Mouse (Mus musculus): ENCODE measurements around the gene Kcnrg. TPM values are rescaled to one million over a fixed set of nuclear protein-coding genes. Genes with fewer than 3 reads are reported as not detected.

Kcnrg gene
- polyA plus RNA-seq, 1 experiment: not detected

GRCm38 (mm10) chr14:61611766-61612165 is 4.5 kb downstream of the Kcnrg start:
- no peaks in the 10 kb centered on the region for H3K4me1 ChIP-seq (ENCODE audit: control insufficient read depth, insufficient read depth, low read length)
- no peak overlapping the region for H3K4me3 ChIP-seq (replicated peaks; ENCODE audit: control insufficient read depth, low read depth, low read length)
- WGBS: 92% methylated on average over 5 of the region's 5 CpGs
- H3K27ac ChIP-seq (ENCODE audit: control insufficient read depth, insufficient read depth, low read depth, low read length, poor library complexity): no peak overlapping the region
- TF ChIP-seq POLR2A (IDR thresholded peaks at IDR 0.05; ENCODE audit: borderline replicate concordance, control insufficient read depth, low read depth, low read length) (no peak), CTCF (IDR thresholded peaks at IDR 0.05; ENCODE audit: control insufficient read depth, insufficient read depth, low read length) (no peak)

DNA sequence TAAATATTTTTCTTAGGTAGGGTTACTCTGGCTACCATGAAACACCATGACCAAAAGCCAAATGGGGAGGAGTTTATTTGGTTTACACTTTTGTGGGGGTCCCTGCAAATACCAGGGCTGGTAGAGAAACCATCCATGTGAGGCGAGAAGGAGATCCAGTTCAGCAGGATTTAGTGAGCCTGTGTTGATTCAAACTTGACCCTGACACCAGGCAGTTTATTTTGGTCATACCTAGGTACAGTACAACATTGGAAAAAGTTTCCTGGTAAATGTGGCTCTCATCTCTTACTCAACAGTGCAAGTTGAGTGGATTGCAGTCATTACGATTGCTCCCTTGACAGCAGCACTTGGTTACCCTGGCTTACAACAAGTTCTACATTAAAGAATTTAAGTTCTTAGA is 6.1 kb downstream of the Kcnrg start:
- no peak overlapping the region for H3K4me3 ChIP-seq (replicated peaks; ENCODE audit: control insufficient read depth, low read depth, low read length)
- TF ChIP-seq CTCF (IDR thresholded peaks at IDR 0.05; ENCODE audit: control insufficient read depth, insufficient read depth, low read length): no peak
- no peak for TF ChIP-seq POLR2A (IDR thresholded peaks at IDR 0.05; ENCODE audit: borderline replicate concordance, control insufficient read depth, low read depth, low read length)
- H3K4me1 ChIP-seq (ENCODE audit: control insufficient read depth, insufficient read depth, low read length): no peaks in the 10 kb centered on the region
- H3K27ac ChIP-seq (ENCODE audit: control insufficient read depth, insufficient read depth, low read depth, low read length, poor library complexity): no peak overlapping the region
- WGBS: 83% methylated on average over 2 of the region's 2 CpGs

- TF ChIP-seq POLR2A (IDR thresholded peaks at IDR 0.05; ENCODE audit: borderline replicate concordance, control insufficient read depth, low read depth, low read length) (no peak), CTCF (IDR thresholded peaks at IDR 0.05; ENCODE audit: control insufficient read depth, insufficient read depth, low read length) (no peak)
- H3K4me1 ChIP-seq (ENCODE audit: control insufficient read depth, insufficient read depth, low read length): no peaks in the 10 kb centered on the region
- H3K4me3 ChIP-seq (replicated peaks; ENCODE audit: control insufficient read depth, low read depth, low read length): no peak overlapping the region
- no peak overlapping the region for H3K27ac ChIP-seq (ENCODE audit: control insufficient read depth, insufficient read depth, low read depth, low read length, poor library complexity)
- WGBS: 44% methylated on average over 2 of the region's 2 CpGs
These were observed 13.1 kb downstream of the Kcnrg start for GRCm38 (mm10) chr14:61620371-61620770.

- no peak for TF ChIP-seq CTCF (IDR thresholded peaks at IDR 0.05; ENCODE audit: control insufficient read depth, insufficient read depth, low read length)
- TF ChIP-seq POLR2A (IDR thresholded peaks at IDR 0.05; ENCODE audit: borderline replicate concordance, control insufficient read depth, low read depth, low read length): no peak
- no peaks in the 10 kb centered on the region for H3K4me1 ChIP-seq (ENCODE audit: control insufficient read depth, insufficient read depth, low read length)
- no peak overlapping the region for H3K4me3 ChIP-seq (replicated peaks; ENCODE audit: control insufficient read depth, low read depth, low read length)
- no peak overlapping the region for H3K27ac ChIP-seq (ENCODE audit: control insufficient read depth, insufficient read depth, low read depth, low read length, poor library complexity)
These were observed 28.7 kb downstream of the Kcnrg start for GRCm38 (mm10) chr14:61635969-61636368.

- TF ChIP-seq POLR2A (IDR thresholded peaks at IDR 0.05; ENCODE audit: borderline replicate concordance, control insufficient read depth, low read depth, low read length) (no peak), CTCF (IDR thresholded peaks at IDR 0.05; ENCODE audit: control insufficient read depth, insufficient read depth, low read length) (no peak)
- H3K4me1 ChIP-seq (ENCODE audit: control insufficient read depth, insufficient read depth, low read length): no peaks in the 10 kb centered on the region
- H3K4me3 ChIP-seq (replicated peaks; ENCODE audit: control insufficient read depth, low read depth, low read length): no peak overlapping the region
- no peak overlapping the region for H3K27ac ChIP-seq (ENCODE audit: control insufficient read depth, insufficient read depth, low read depth, low read length, poor library complexity)
- 70% methylated on average over 1 of the region's 1 CpGs for WGBS
These were observed 35.4 kb downstream of the Kcnrg start for GRCm38 (mm10) chr14:61642668-61643067.

- Histone ChIP-seq H3K4me3 (replicated peaks; ENCODE audit: control insufficient read depth, low read depth, low read length) (no peak overlapping the region), H3K4me1 (ENCODE audit: control insufficient read depth, insufficient read depth, low read length) (no peaks in the 10 kb centered on the region; the same call in 1 of the 2 replicates), H3K27ac (ENCODE audit: control insufficient read depth, insufficient read depth, low read depth, low read length, poor library complexity) (no peak overlapping the region)
- TF ChIP-seq CTCF (IDR thresholded peaks at IDR 0.05; ENCODE audit: control insufficient read depth, insufficient read depth, low read length) (no peak), POLR2A (IDR thresholded peaks at IDR 0.05; ENCODE audit: borderline replicate concordance, control insufficient read depth, low read depth, low read length) (no peak)
- 46% methylated on average over 1 of the region's 1 CpGs for WGBS
These were observed 38.3 kb downstream of the Kcnrg start for GRCm38 (mm10) chr14:61645547-61645946.

DNA sequence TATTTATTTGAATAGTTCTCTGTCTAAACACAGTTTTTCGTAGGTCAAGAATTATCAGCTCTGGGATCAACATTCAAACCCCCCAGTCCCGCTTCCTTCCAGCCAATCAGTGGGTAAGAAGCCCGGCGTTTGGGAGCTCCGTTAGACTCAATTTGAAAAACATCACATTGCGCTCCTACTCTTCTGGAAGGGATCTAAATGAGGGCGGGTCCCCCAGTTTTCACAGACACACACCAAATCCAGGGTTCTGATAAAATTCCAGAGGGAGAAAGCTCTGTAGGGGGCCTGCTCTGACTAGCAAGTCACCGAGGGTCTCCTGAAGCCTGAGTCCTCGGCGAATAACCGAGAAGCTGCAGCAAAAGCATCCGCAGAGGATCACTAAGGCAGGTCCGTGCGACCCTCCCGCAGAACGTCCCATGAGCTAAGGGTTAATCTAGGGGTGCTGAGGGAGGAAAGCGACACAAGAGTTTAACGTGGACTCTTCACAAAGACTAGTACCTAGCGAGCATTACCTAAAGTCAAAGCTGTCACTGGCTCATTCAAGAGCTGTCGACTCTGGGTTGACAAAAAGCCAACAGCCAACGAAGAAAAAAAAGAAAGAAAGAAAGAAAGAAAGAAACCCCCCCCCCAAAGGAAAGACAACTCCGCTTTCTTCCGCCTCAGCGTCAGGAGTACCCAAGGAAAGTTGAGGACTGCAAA is 40.1 kb downstream of the Kcnrg start:
- Histone ChIP-seq H3K27ac (ENCODE audit: control insufficient read depth, insufficient read depth, low read depth, low read length, poor library complexity) (peak overlapping the region; percentile 94), H3K4me3 (replicated peaks; ENCODE audit: control insufficient read depth, low read depth, low read length) (peak overlapping the region; percentile 88), H3K4me1 (ENCODE audit: control insufficient read depth, insufficient read depth, low read length) (no peaks in the 10 kb centered on the region; the same call in 1 of the 2 replicates)
- under 1% methylated on average over 24 of the region's 24 CpGs for WGBS
- TF ChIP-seq CTCF (IDR thresholded peaks at IDR 0.05; ENCODE audit: control insufficient read depth, insufficient read depth, low read length): no peak
- TF ChIP-seq POLR2A (IDR thresholded peaks at IDR 0.05; ENCODE audit: borderline replicate concordance, control insufficient read depth, low read depth, low read length): no peak

GRCm38 (mm10) chr14:61647881-61648684 is 40.8 kb downstream of the Kcnrg start:
- H3K27ac ChIP-seq (ENCODE audit: control insufficient read depth, insufficient read depth, low read depth, low read length, poor library complexity): peak overlapping the region; percentile 94
- under 1% methylated on average over 95 of the region's 95 CpGs for WGBS
- no peaks in the 10 kb centered on the region; the same call in 1 of the 2 replicates for H3K4me1 ChIP-seq (ENCODE audit: control insufficient read depth, insufficient read depth, low read length)
- H3K4me3 ChIP-seq (replicated peaks; ENCODE audit: control insufficient read depth, low read depth, low read length): peak overlapping the region; percentile 88
- TF ChIP-seq CTCF (IDR thresholded peaks at IDR 0.05; ENCODE audit: control insufficient read depth, insufficient read depth, low read length) (no peak), POLR2A (IDR thresholded peaks at IDR 0.05; ENCODE audit: borderline replicate concordance, control insufficient read depth, low read depth, low read length) (peak; percentile 34; the same call in 1 of the 2 replicates)

All from bone marrow, adult 2 months (tissue).